Mouse (Mus musculus) lung, postnatal 0 days (tissue): ENCODE data around the gene Arhgap8. TPM values are rescaled to one million over a fixed set of nuclear protein-coding genes. Genes with fewer than 3 reads are reported as not detected.
A peak's percentile ranks its signal among the peaks of the same experiment; 100 is the strongest.

ENCODE experiments used
- ATAC-seq: fragments of 200-750 bp; cut with Nextera tagmentation; 2 replicates; pipeline ENCODE4 v1.8.0; 2017; ENCODE audit warnings: moderate library complexity
- DNase-seq: peaks from one replicate; pipeline ENCODE4 v3.0.0-alpha.2; 2016; ENCODE audit warnings: low spot score
- H3K27ac ChIP-seq: fragments of 300-500 bp; sonication (generic); 2 replicates; pipeline ENCODE4 v1.5.1; 2014; ENCODE audit warnings: antibody characterized with exemption, mild to moderate bottlenecking, low read length, mixed read lengths
- H3K27me3 ChIP-seq: fragments of 300-500 bp; sonication (generic); replicated peaks from 2 replicates; pipeline ENCODE4 v1.6.1; 2014; ENCODE audit warnings: low read length, mixed read lengths; ENCODE audit not compliant: insufficient read depth
- H3K36me3 ChIP-seq: fragments of 300-500 bp; sonication (generic); 2 replicates; pipeline ENCODE4 v1.6.1; 2014; ENCODE audit warnings: low read length, mixed read lengths; ENCODE audit not compliant: insufficient read depth
- H3K4me1 ChIP-seq: fragments of 300-500 bp; sonication (generic); 2 replicates; pipeline ENCODE4 v1.6.1; 2014; ENCODE audit warnings: antibody characterized with exemption, low read depth, low read length, mixed read lengths; ENCODE audit not compliant: insufficient read depth
- H3K4me2 ChIP-seq: fragments of 300-500 bp; sonication (generic); replicated peaks from 2 replicates; pipeline ENCODE4 v1.6.1; 2014; ENCODE audit warnings: low read depth, mild to moderate bottlenecking, low read length, moderate library complexity, mixed read lengths
- H3K4me3 ChIP-seq: fragments of 300-500 bp; sonication (generic); 2 replicates; pipeline ENCODE4 v1.5.1; 2014; ENCODE audit warnings: low read depth, low read length
- H3K9ac ChIP-seq: fragments of 300-500 bp; sonication (generic); replicated peaks from 2 replicates; pipeline ENCODE4 v1.6.1; 2014; ENCODE audit warnings: low read depth, mild to moderate bottlenecking
- H3K9me3 ChIP-seq: fragments of 300-500 bp; sonication (generic); 2 replicates; pipeline ENCODE4 v1.6.1; 2016; ENCODE audit warnings: low read length, mixed read lengths
- CTCF ChIP-seq: IDR thresholded peaks from 2 replicates; pipeline ENCODE4 v1.5.1; 2016; ENCODE audit warnings: antibody characterized with exemption, mild to moderate bottlenecking
- EP300 ChIP-seq: IDR thresholded peaks from 2 replicates; pipeline ENCODE4 v1.6.1; 2016; ENCODE audit warnings: antibody characterized with exemption, mild to moderate bottlenecking, control low read depth
- WGBS: fragments of 180-500 bp; shearing (Covaris S2); extraction: QIAGEN DNeasy Blood & Tissue Kit; methylation state at CpG from one replicate; pipeline ENCODE4 v1.1.7; 2014; 5-methylcytosine and 5-hydroxymethylcytosine counted together
- polyA plus RNA-seq: library from polyadenylated mRNA; unstranded; fragments of >200 nt; fragmentation: Nextera tagmentation; extraction: Ambion mirVana; gene quantifications from 2 replicates; pipeline ENCODE4 v1.2.1, GENCODE M21; 2015

The Arhgap8 gene
- polyA plus RNA-seq, result 15.9 and 19.4 TPM in 2 replicates

DNA sequence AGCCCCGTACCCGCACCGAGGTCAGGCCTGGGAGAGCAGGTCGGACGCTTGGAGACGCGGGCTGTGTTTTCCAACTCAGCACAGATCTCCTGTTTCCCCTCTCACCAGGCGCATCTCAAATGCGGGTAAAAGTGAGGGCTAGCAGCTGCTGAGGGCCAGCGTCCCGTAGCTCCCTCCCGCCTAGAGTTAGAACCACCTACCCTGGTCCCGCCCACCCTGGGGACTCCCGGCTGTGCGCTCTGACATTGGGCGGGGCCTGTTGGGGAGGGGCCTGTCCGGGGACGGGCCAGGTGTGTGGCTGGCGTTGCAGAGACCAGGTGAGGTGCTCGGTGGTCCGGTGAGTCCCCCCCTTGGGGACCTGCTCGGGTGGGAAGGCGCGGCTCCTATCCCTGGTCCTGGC lies at the start of gene Arhgap8:
Gene Arhgap8, plus strand, starts transcription at position 262 of the 400 bp plus-strand sequence.
- 4% methylated on average over 24 of the region's 24 CpGs for WGBS
- peak within 1 kb of the TSS; percentile 82 for H3K4me2 ChIP-seq
- ATAC-seq, result peak; percentile 87

DNA sequence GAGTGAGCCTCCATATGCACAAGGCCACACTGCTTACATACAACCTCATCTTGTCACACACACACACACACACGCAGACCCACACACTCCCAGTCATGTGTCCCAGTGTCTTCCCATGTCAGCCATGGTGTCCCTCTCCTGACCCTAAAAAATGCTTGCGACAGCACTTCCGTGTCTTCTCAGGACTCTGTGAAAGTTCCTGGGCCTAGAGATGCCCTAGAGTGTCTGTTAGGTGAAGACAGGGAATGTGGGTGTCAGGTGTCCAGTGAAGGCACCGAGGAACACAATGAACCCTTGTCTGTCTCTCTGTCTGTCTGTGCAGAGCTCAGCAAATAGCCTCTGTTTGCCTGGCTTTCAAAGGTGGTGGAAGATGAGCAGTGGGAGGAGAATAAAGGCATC lies 49.2 kb upstream of the Arhgap8 start:
- Histone ChIP-seq H3K27me3 (no peaks in the 10 kb centered on the region), H3K4me2 (no peak overlapping the region), H3K9me3 (no peaks in the 10 kb centered on the region), H3K4me3 (no peak overlapping the region), H3K9ac (no peak overlapping the region), H3K27ac (no peak overlapping the region), H3K36me3 (no peaks in the 10 kb centered on the region), H3K4me1 (0 out of 2 replicates have a peak, but pooled peaks cover 5% of the 10 kb centered on the region)
- WGBS, result 72% methylated on average over 4 of the region's 4 CpGs
- ATAC-seq, result no peak
- DNase-seq, result no peak
- TF ChIP-seq EP300, result no peak
- TF ChIP-seq CTCF, result no peak

More for the DNA sequence above, at the start of gene Arhgap8:
- Histone ChIP-seq H3K27me3 (no peaks in the 10 kb centered on the region), H3K4me1 (peaks cover 7% of the 10 kb centered on the region), H3K9me3 (no peaks in the 10 kb centered on the region), H3K4me3 (peak within 1 kb of the TSS; percentile 50), H3K27ac (peak within 1 kb of the TSS; percentile 78), H3K9ac (peak within 1 kb of the TSS; percentile 43), H3K36me3 (no peaks in the 10 kb centered on the region)
- DNase-seq, result peak; percentile 85
- TF ChIP-seq CTCF (no peak), EP300 (no peak)

DNA sequence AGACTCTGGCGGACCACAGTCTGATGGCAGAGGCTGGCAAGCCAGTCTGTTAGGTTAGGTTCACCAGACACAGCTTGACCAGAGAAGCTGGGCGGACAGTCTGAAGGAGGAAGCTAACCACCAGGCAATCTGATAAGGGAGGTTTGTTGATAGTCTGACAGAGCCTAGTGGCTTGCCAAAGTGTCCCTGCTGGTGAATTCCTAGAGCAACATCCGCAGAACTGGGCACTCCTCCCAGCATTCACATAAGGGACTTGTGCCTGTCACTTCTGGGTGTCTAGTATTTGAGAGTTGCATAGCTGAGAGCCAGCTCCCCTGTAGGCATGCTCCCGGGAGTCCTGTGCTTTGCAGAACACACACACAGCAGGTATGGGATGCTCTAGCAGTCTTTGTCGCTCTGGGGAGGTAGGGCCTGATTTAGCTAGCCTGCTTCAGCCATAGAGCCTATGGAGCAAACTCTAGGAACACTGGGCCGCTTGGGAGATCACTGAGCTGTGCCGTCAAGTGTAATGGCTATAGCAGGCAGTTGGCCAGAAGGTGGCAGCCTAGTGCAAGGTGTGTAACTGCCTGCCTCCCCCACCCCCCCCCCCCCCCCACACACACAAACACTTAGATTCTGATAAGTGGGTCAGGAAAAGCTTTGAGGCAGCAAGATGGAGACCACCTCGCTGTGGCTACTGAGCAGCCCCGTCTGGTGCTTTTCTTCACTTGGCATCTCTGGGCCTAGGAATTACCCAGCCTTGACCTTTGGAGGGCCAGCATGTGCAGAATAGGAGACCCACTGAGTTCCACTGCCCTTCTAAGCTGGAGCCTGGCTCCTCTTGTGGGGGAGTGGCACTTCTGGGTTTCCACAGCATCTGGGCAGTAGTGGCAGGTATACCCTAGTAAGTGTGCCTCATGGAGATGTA lies 48.2 kb upstream of the Arhgap8 start:
- 35% methylated on average over 9 of the region's 9 CpGs for WGBS
- H3K4me1 ChIP-seq, result 0 out of 2 replicates have a peak, but pooled peaks cover 5% of the 10 kb centered on the region
- no peak overlapping the region for H3K27ac ChIP-seq
- no peak overlapping the region for H3K4me3 ChIP-seq
- no peak for TF ChIP-seq EP300
- TF ChIP-seq CTCF, result peak; percentile 64
- no peak overlapping the region for H3K9ac ChIP-seq
- no peaks in the 10 kb centered on the region for H3K36me3 ChIP-seq
- ATAC-seq, result peak; percentile 46
- H3K4me2 ChIP-seq, result no peak overlapping the region
- DNase-seq, result peak; percentile 74
- H3K9me3 ChIP-seq, result no peaks in the 10 kb centered on the region
- no peaks in the 10 kb centered on the region for H3K27me3 ChIP-seq

GRCm38 (mm10) chr15:84672308-84672615 lies 47.6 kb upstream of the Arhgap8 start:
- Histone ChIP-seq H3K9me3 (no peaks in the 10 kb centered on the region), H3K4me1 (0 out of 2 replicates have a peak, but pooled peaks cover 5% of the 10 kb centered on the region), H3K27me3 (no peaks in the 10 kb centered on the region), H3K27ac (no peak overlapping the region), H3K4me2 (no peak overlapping the region), H3K36me3 (no peaks in the 10 kb centered on the region), H3K4me3 (no peak overlapping the region), H3K9ac (no peak overlapping the region)
- WGBS, result 66% methylated on average over 4 of the region's 4 CpGs
- no peak for TF ChIP-seq CTCF
- no peak for TF ChIP-seq EP300
- ATAC-seq, result peak; percentile 6; the same call in 1 of the 2 replicates
- no peak for DNase-seq

GRCm38 (mm10) chr15:84672616-84673015 lies 47.2 kb upstream of the Arhgap8 start:
- Histone ChIP-seq H3K9ac (no peak overlapping the region), H3K4me2 (no peak overlapping the region), H3K27ac (no peak overlapping the region), H3K9me3 (no peaks in the 10 kb centered on the region), H3K4me1 (0 out of 2 replicates have a peak, but pooled peaks cover 5% of the 10 kb centered on the region), H3K4me3 (no peak overlapping the region), H3K36me3 (no peaks in the 10 kb centered on the region), H3K27me3 (no peaks in the 10 kb centered on the region)
- TF ChIP-seq EP300 (no peak), CTCF (no peak)
- ATAC-seq (peak; percentile 43), DNase-seq (no peak)
- WGBS, result 65% methylated on average over 3 of the region's 3 CpGs

DNA sequence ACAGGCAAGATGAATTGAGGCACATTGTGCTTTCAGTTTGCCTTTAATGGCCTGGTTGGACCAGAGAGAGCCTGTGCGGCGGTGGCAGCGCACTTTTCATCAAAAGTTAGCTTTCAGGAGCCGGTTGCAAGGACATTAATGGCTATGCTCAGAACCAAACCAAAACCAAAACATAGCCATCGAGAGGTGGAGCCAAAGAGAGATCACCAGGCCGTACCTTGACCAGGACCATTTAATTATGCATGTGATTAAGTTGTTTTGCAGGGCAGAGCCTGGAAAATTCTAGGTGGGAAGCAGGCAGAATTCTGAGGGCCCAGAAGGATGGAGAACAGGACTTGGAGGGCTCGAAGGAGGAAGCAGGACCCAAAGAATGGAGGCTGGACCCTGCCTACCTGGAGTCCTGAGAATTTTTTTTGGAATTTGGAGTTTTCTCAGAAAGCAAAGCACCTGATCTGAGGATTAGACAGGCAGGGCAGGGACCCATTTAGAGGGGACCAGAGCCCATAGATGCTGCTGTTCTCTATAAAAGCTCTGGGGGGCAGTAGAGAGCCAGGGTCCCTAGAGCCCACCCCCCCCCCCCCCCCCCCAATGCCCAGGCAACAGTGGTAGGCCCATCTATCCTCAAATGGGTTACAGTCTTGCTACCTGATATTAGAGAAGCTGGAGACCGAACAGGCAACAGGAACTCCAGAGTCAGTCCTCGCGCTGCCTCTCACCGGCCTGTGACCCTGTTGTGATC lies 45.4 kb upstream of the Arhgap8 start:
- ATAC-seq, result no peak
- no peaks in the 10 kb centered on the region for H3K36me3 ChIP-seq
- H3K4me2 ChIP-seq, result no peak overlapping the region
- no peak overlapping the region for H3K4me3 ChIP-seq
- DNase-seq, result no peak
- WGBS, result 88% methylated on average over 11 of the region's 11 CpGs
- H3K9ac ChIP-seq, result no peak overlapping the region
- TF ChIP-seq EP300, result no peak
- peak; percentile 45 for TF ChIP-seq CTCF
- 0 out of 2 replicates have a peak, but pooled peaks cover 5% of the 10 kb centered on the region for H3K4me1 ChIP-seq
- no peaks in the 10 kb centered on the region for H3K27me3 ChIP-seq
- no peaks in the 10 kb centered on the region for H3K9me3 ChIP-seq
- H3K27ac ChIP-seq, result no peak overlapping the region
